Mouse (Mus musculus): ENCODE data around the gene Ubxn10. TPM values are rescaled to one million over a fixed set of nuclear protein-coding genes. Genes with fewer than 3 reads are reported as not detected.

Ubxn10 gene
- polyA plus RNA-seq, 1 experiment from 2014 or later = 0.83 TPM

GRCm38 (mm10) chr4:138755439-138755838 lies 18.5 kb upstream of the Ubxn10 start:
- H3K9me3 ChIP-seq (ENCODE audit: control insufficient read depth) = no peaks in the 10 kb centered on the region
- H3K27me3 ChIP-seq (replicated peaks; ENCODE audit: control insufficient read depth, insufficient read depth, low read length) = no peaks in the 10 kb centered on the region
- WGBS = 68% methylated on average over 4 of the region's 4 CpGs
- ATAC-seq = no peak
- no peak for TF ChIP-seq CTCF (IDR thresholded peaks at IDR 0.05; ENCODE audit: low read depth)
- H3K9ac ChIP-seq (ENCODE audit: low read depth, low read length) = no peak overlapping the region
- H3K4me2 ChIP-seq (replicated peaks; ENCODE audit: low read depth) = no peak overlapping the region
- H3K4me3 ChIP-seq (ENCODE audit: low read depth, low read length) = no peak overlapping the region
- 0 out of 2 replicates have a peak, but pooled peaks cover 3% of the 10 kb centered on the region for H3K4me1 ChIP-seq (replicated peaks; ENCODE audit: control insufficient read depth, insufficient read depth, low read length)
- no peak overlapping the region for H3K27ac ChIP-seq (ENCODE audit: low read depth, low read length)
- no peaks in the 10 kb centered on the region for H3K36me3 ChIP-seq (ENCODE audit: control insufficient read depth, insufficient read depth)

DNA sequence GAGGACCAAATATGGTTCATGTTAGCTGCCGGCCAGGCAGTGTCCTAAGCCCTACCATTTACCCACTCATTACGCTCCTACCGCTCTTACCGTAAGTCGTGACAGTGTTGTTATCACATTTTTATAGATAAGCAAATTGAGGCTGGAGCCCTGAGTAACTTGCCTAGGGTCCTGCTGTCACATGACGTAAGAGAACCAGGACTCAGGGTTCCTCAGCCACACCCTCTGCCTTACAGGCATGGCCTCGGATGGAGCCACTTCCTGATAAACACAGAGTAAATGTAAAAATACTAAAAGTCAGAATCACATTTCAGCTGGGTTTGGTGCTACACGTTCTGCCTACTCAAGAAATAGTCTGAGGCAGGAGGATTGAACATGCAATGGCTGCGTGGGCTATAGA lies 17.5 kb upstream of the Ubxn10 start:
- Histone ChIP-seq H3K27ac (ENCODE audit: low read depth, low read length) (no peak overlapping the region), H3K36me3 (ENCODE audit: control insufficient read depth, insufficient read depth) (no peaks in the 10 kb centered on the region), H3K4me3 (ENCODE audit: low read depth, low read length) (no peak overlapping the region), H3K4me1 (replicated peaks; ENCODE audit: control insufficient read depth, insufficient read depth, low read length) (0 out of 2 replicates have a peak, but pooled peaks cover 3% of the 10 kb centered on the region), H3K9me3 (ENCODE audit: control insufficient read depth) (no peaks in the 10 kb centered on the region), H3K27me3 (replicated peaks; ENCODE audit: control insufficient read depth, insufficient read depth, low read length) (no peaks in the 10 kb centered on the region), H3K4me2 (replicated peaks; ENCODE audit: low read depth) (no peak overlapping the region), H3K9ac (ENCODE audit: low read depth, low read length) (no peak overlapping the region)
- 50% methylated on average over 9 of the region's 9 CpGs for WGBS
- no peak for TF ChIP-seq CTCF (IDR thresholded peaks at IDR 0.05; ENCODE audit: low read depth)
- ATAC-seq = no peak

DNA sequence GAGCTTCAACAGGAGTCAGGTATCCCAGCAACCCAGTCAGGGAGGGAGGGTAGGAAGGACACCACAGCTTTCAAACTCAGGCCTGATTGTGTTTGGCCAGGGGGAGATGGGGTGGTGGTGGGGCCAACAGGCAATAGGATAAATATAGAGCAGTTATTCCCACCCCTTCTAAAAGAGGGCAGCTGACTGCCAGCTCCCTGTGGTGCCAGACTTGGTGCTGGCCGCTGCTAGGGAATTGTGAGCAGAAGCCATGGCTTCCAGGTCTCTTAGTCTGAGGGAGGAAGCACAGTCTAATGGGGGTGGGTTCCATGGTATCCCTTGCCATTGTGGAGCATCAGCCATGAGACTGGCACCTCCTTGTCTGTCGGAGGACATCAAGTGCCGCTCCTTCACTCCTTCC lies 16.6 kb upstream of the Ubxn10 start:
- Histone ChIP-seq H3K4me2 (replicated peaks; ENCODE audit: low read depth) (no peak overlapping the region), H3K36me3 (ENCODE audit: control insufficient read depth, insufficient read depth) (no peaks in the 10 kb centered on the region), H3K27me3 (replicated peaks; ENCODE audit: control insufficient read depth, insufficient read depth, low read length) (no peaks in the 10 kb centered on the region), H3K4me1 (replicated peaks; ENCODE audit: control insufficient read depth, insufficient read depth, low read length) (0 out of 2 replicates have a peak, but pooled peaks cover 3% of the 10 kb centered on the region), H3K4me3 (ENCODE audit: low read depth, low read length) (no peak overlapping the region), H3K27ac (ENCODE audit: low read depth, low read length) (no peak overlapping the region), H3K9me3 (ENCODE audit: control insufficient read depth) (no peaks in the 10 kb centered on the region), H3K9ac (ENCODE audit: low read depth, low read length) (no peak overlapping the region)
- 78% methylated on average over 3 of the region's 3 CpGs for WGBS
- ATAC-seq = no peak
- no peak for TF ChIP-seq CTCF (IDR thresholded peaks at IDR 0.05; ENCODE audit: low read depth)

DNA sequence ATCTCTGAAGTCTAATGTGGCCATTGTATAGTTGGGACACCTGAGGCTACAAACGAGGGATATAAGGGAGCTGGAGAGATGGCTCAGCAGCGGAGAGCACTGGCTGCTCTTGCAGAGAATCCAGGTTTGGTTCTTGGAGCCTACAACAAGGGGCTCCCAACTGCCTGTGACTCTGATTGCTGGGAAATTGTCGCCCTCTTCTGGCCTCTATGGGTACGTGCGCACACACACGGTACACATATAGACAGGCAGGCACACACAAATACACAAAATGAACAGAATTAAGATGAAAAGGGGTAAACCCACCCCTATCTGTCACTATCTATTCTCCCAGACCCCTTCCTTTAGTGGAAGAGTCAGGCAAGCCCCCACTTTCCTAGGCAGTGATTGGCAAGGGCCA lies 15.6 kb upstream of the Ubxn10 start:
- no peaks in the 10 kb centered on the region for H3K36me3 ChIP-seq (ENCODE audit: control insufficient read depth, insufficient read depth)
- no peaks in the 10 kb centered on the region for H3K27me3 ChIP-seq (replicated peaks; ENCODE audit: control insufficient read depth, insufficient read depth, low read length)
- no peak overlapping the region for H3K9ac ChIP-seq (ENCODE audit: low read depth, low read length)
- H3K4me3 ChIP-seq (ENCODE audit: low read depth, low read length) = no peak overlapping the region
- H3K4me1 ChIP-seq (replicated peaks; ENCODE audit: control insufficient read depth, insufficient read depth, low read length) = 0 out of 2 replicates have a peak, but pooled peaks cover 3% of the 10 kb centered on the region
- H3K9me3 ChIP-seq (ENCODE audit: control insufficient read depth) = no peaks in the 10 kb centered on the region
- H3K27ac ChIP-seq (ENCODE audit: low read depth, low read length) = no peak overlapping the region
- ATAC-seq = no peak
- H3K4me2 ChIP-seq (replicated peaks; ENCODE audit: low read depth) = no peak overlapping the region
- 94% methylated on average over 6 of the region's 6 CpGs for WGBS
- TF ChIP-seq CTCF (IDR thresholded peaks at IDR 0.05; ENCODE audit: low read depth) = 0 out of 2 replicates have a peak, but pooled peaks have one; percentile 5

DNA sequence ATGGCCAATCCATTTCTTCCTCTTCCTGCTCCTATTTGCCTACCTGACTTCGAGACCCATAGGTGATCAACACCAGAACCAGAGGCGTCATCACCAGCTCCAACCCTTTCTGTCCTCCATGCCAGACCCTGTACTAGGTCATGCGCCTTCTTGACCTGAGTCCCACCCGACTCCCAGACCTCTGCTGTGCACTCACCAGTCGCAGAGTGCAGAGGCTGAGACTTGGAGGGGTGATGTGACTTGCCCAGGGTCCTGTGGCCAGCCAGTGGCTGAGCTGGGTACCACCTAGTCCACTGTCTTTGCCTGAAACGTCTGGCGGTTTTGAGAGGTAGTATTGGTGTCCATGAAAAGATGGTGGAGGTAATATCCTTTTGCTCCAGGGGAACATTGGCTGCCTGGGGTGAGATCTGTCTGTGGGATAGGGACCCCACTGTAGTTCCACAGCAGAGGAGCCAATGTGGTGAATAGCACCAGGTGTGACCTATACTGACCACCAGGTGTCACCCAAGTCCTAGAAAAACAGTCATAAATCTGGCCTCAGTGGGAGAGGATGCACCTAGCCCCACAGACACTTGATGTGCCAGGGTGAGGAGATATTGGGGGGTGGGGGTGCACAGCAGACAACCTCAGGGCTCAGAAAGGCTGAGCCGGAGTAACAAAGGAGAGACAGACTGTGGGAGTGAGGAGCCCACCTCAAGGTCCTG lies 11.6 kb upstream of the Ubxn10 start:
- peak; percentile 20; the same call in 1 of the 2 replicates for ATAC-seq
- H3K36me3 ChIP-seq (ENCODE audit: control insufficient read depth, insufficient read depth) = no peaks in the 10 kb centered on the region

DNA sequence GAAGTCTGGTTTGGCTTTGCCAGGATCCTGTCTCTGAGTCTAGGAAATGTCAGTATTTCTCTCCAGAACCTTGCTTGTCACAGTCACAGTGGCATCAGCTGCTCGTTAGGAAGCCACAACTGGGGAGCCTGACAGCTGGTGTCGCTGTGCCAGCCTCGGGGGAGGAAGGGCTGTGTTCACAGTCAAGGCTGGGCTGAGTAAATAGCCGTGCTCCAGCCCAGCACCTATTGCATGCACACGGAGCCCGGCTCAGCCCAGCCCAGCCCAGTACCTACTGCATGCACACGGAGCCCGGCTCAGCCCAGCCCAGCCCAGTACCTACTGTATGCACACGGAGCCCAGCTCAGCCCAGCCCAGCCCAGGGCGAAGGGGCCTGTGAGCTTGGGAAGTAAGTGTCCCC lies 10.9 kb upstream of the Ubxn10 start:
- Histone ChIP-seq H3K4me1 (replicated peaks; ENCODE audit: control insufficient read depth, insufficient read depth, low read length) (no peaks in the 10 kb centered on the region), H3K9ac (ENCODE audit: low read depth, low read length) (no peak overlapping the region), H3K4me2 (replicated peaks; ENCODE audit: low read depth) (no peak overlapping the region), H3K9me3 (ENCODE audit: control insufficient read depth) (no peaks in the 10 kb centered on the region), H3K27ac (ENCODE audit: low read depth, low read length) (no peak overlapping the region), H3K4me3 (ENCODE audit: low read depth, low read length) (no peak overlapping the region), H3K27me3 (replicated peaks; ENCODE audit: control insufficient read depth, insufficient read depth, low read length) (no peaks in the 10 kb centered on the region), H3K36me3 (ENCODE audit: control insufficient read depth, insufficient read depth) (no peaks in the 10 kb centered on the region)
- peak; percentile 36 for TF ChIP-seq CTCF (IDR thresholded peaks at IDR 0.05; ENCODE audit: low read depth)
- ATAC-seq = peak; percentile 58; the same call in 1 of the 2 replicates
- 47% methylated on average over 10 of the region's 10 CpGs for WGBS

More for the DNA sequence above, 11.6 kb upstream of the Ubxn10 start:
- 52% methylated on average over 8 of the region's 8 CpGs for WGBS
- Histone ChIP-seq H3K4me2 (replicated peaks; ENCODE audit: low read depth) (no peak overlapping the region), H3K4me3 (ENCODE audit: low read depth, low read length) (no peak overlapping the region), H3K27ac (ENCODE audit: low read depth, low read length) (no peak overlapping the region), H3K4me1 (replicated peaks; ENCODE audit: control insufficient read depth, insufficient read depth, low read length) (no peaks in the 10 kb centered on the region), H3K27me3 (replicated peaks; ENCODE audit: control insufficient read depth, insufficient read depth, low read length) (no peaks in the 10 kb centered on the region), H3K9me3 (ENCODE audit: control insufficient read depth) (no peaks in the 10 kb centered on the region), H3K9ac (ENCODE audit: low read depth, low read length) (no peak overlapping the region)
- TF ChIP-seq CTCF (IDR thresholded peaks at IDR 0.05; ENCODE audit: low read depth) = peak; percentile 84
